Mouse (Mus musculus) liver, postnatal 0 days (tissue): ENCODE results near the gene Erich6b. TPM values are rescaled to one million over a fixed set of nuclear protein-coding genes. Genes with fewer than 3 reads are reported as not detected.

Experiments
- ATAC-seq: fragments of 200-750 bp; cut with Nextera tagmentation; 2 replicates; pipeline ENCODE4 v1.8.0; 2017; ENCODE audit warnings: mild to moderate bottlenecking, moderate library complexity
- DNase-seq: peaks from one replicate; pipeline ENCODE4 v3.0.0-alpha.2; 2016
- H3K27ac ChIP-seq: fragments of 300-500 bp; sonication (generic); 2 replicates; pipeline ENCODE4 v1.5.1; 2014; ENCODE audit warnings: antibody characterized with exemption, moderate library complexity, mild to moderate bottlenecking, low read depth
- H3K27me3 ChIP-seq: fragments of 300-500 bp; sonication (generic); 2 replicates; pipeline ENCODE4 v1.6.1; 2014; ENCODE audit warnings: low read length, control low read depth, mixed read lengths; ENCODE audit not compliant: insufficient read depth
- H3K36me3 ChIP-seq: fragments of 300-500 bp; sonication (generic); replicated peaks from 2 replicates; pipeline ENCODE4 v1.6.1; 2014; ENCODE audit warnings: mild to moderate bottlenecking, control low read depth, low read length, moderate library complexity, mixed read lengths; ENCODE audit not compliant: insufficient read depth
- H3K4me1 ChIP-seq: fragments of 300-500 bp; sonication (generic); 2 replicates; pipeline ENCODE4 v1.6.1; 2014; ENCODE audit warnings: antibody characterized with exemption, mild to moderate bottlenecking, control low read depth; ENCODE audit not compliant: insufficient read depth
- H3K4me2 ChIP-seq: fragments of 300-500 bp; sonication (generic); 2 replicates; pipeline ENCODE4 v1.6.1; 2014; ENCODE audit warnings: low read depth, mild to moderate bottlenecking, low read length, moderate library complexity, mixed read lengths
- H3K4me3 ChIP-seq: fragments of 300-500 bp; sonication (generic); 2 replicates; pipeline ENCODE4 v1.5.1; 2014; ENCODE audit warnings: low read depth, low read length
- H3K9ac ChIP-seq: fragments of 300-500 bp; sonication (generic); replicated peaks from 2 replicates; pipeline ENCODE4 v1.6.1; 2014; ENCODE audit warnings: mild to moderate bottlenecking, moderate library complexity
- H3K9me3 ChIP-seq: fragments of 300-500 bp; sonication (generic); 2 replicates; pipeline ENCODE4 v1.6.1; 2016; ENCODE audit warnings: mild to moderate bottlenecking, control low read depth, low read length, mixed read lengths
- CTCF ChIP-seq: sonication (generic); IDR thresholded peaks from 2 replicates; pipeline ENCODE4 v1.5.1; 2016; ENCODE audit warnings: antibody characterized with exemption, low read depth
- EP300 ChIP-seq: IDR thresholded peaks from 2 replicates; pipeline ENCODE4 v1.6.1; 2016; ENCODE audit warnings: antibody characterized with exemption, low read depth, mild to moderate bottlenecking
- WGBS: fragments of 180-500 bp; shearing (Covaris S2); extraction: QIAGEN DNeasy Blood & Tissue Kit; methylation state at CpG from one replicate; pipeline ENCODE4 v1.1.7; 2014; ENCODE audit not compliant: insufficient replicate concordance; 5-methylcytosine and 5-hydroxymethylcytosine counted together
- polyA plus RNA-seq: library from polyadenylated mRNA; unstranded; fragments of >200 nt; fragmentation: Nextera tagmentation; extraction: Ambion mirVana; gene quantifications from 2 replicates; pipeline ENCODE4 v1.2.1, GENCODE M21; 2015

The Erich6b gene
- polyA plus RNA-seq, 1 experiment from 2014 or later: not detected

- TF ChIP-seq CTCF: no peak
- no peak for TF ChIP-seq EP300
- 67% methylated on average over 20 of the region's 20 CpGs for WGBS
Observed at GRCm38 (mm10) chr14:75646968-75647829, 5.1 kb downstream of the Erich6b start.

GRCm38 (mm10) chr14:75660936-75661335 lies 18.9 kb downstream of the Erich6b start:
- no peak overlapping the region for H3K27ac ChIP-seq
- H3K36me3 ChIP-seq: no peaks in the 10 kb centered on the region
- H3K9me3 ChIP-seq: no peaks in the 10 kb centered on the region
- DNase-seq (no peak), ATAC-seq (no peak)
- 79% methylated on average over 6 of the region's 6 CpGs for WGBS
- H3K9ac ChIP-seq: no peak overlapping the region
- no peak overlapping the region for H3K4me2 ChIP-seq
- no peak overlapping the region for H3K4me3 ChIP-seq
- TF ChIP-seq EP300: no peak
- no peak for TF ChIP-seq CTCF
- H3K4me1 ChIP-seq: no peaks in the 10 kb centered on the region
- no peaks in the 10 kb centered on the region for H3K27me3 ChIP-seq

More at GRCm38 (mm10) chr14:75646968-75647829, 5.1 kb downstream of the Erich6b start:
- ATAC-seq (no peak), DNase-seq (no peak)
- Histone ChIP-seq H3K9me3 (no peaks in the 10 kb centered on the region), H3K4me2 (no peak overlapping the region), H3K27me3 (no peaks in the 10 kb centered on the region), H3K9ac (no peak overlapping the region), H3K4me1 (no peaks in the 10 kb centered on the region), H3K4me3 (no peak overlapping the region), H3K27ac (no peak overlapping the region), H3K36me3 (no peaks in the 10 kb centered on the region)

- no peak overlapping the region for H3K9ac ChIP-seq
- no peaks in the 10 kb centered on the region for H3K9me3 ChIP-seq
- H3K4me1 ChIP-seq: 0 out of 2 replicates have a peak, but pooled peaks cover 2% of the 10 kb centered on the region
- 76% methylated on average over 8 of the region's 8 CpGs for WGBS
- H3K4me3 ChIP-seq: no peak overlapping the region
- TF ChIP-seq CTCF: no peak
- no peaks in the 10 kb centered on the region for H3K27me3 ChIP-seq
- H3K4me2 ChIP-seq: no peak overlapping the region
- H3K36me3 ChIP-seq: no peaks in the 10 kb centered on the region
- DNase-seq (no peak), ATAC-seq (no peak)
- H3K27ac ChIP-seq: no peak overlapping the region
Observed at GRCm38 (mm10) chr14:75661548-75661947, 19.5 kb downstream of the Erich6b start.

GRCm38 (mm10) chr14:75665430-75666180 lies 23.5 kb downstream of the Erich6b start:
- Histone ChIP-seq H3K9me3 (no peaks in the 10 kb centered on the region), H3K27ac (no peak overlapping the region), H3K9ac (no peak overlapping the region), H3K36me3 (no peaks in the 10 kb centered on the region), H3K4me3 (no peak overlapping the region), H3K27me3 (no peaks in the 10 kb centered on the region), H3K4me2 (no peak overlapping the region), H3K4me1 (0 out of 2 replicates have a peak, but pooled peaks cover 2% of the 10 kb centered on the region)
- no peak for DNase-seq
- WGBS: 71% methylated on average over 2 of the region's 2 CpGs
- ATAC-seq: peak; percentile 51; the same call in 1 of the 2 replicates
- no peak for TF ChIP-seq CTCF

GRCm38 (mm10) chr14:75669085-75669645 lies 27.1 kb downstream of the Erich6b start:
- no peak for ATAC-seq
- H3K9ac ChIP-seq: no peak overlapping the region
- no peak for DNase-seq

GRCm38 (mm10) chr14:75676316-75676715 lies 34.3 kb downstream of the Erich6b start:
- WGBS: 51% methylated on average over 6 of the region's 6 CpGs

More at GRCm38 (mm10) chr14:75669085-75669645, 27.1 kb downstream of the Erich6b start:
- no peak overlapping the region for H3K4me3 ChIP-seq
- no peaks in the 10 kb centered on the region for H3K36me3 ChIP-seq
- no peaks in the 10 kb centered on the region for H3K27me3 ChIP-seq
- no peaks in the 10 kb centered on the region for H3K9me3 ChIP-seq
- no peak overlapping the region for H3K4me2 ChIP-seq
- H3K27ac ChIP-seq: no peak overlapping the region
- TF ChIP-seq EP300: no peak
- peak; percentile 37 for TF ChIP-seq CTCF
- WGBS: 55% methylated on average over 1 of the region's 1 CpGs
- 0 out of 2 replicates have a peak, but pooled peaks cover 2% of the 10 kb centered on the region for H3K4me1 ChIP-seq

More at GRCm38 (mm10) chr14:75676316-75676715, 34.3 kb downstream of the Erich6b start:
- Histone ChIP-seq H3K27me3 (no peaks in the 10 kb centered on the region), H3K9me3 (no peaks in the 10 kb centered on the region), H3K4me2 (no peak overlapping the region), H3K4me3 (no peak overlapping the region), H3K4me1 (no peaks in the 10 kb centered on the region), H3K27ac (no peak overlapping the region), H3K36me3 (no peaks in the 10 kb centered on the region), H3K9ac (no peak overlapping the region)
- DNase-seq (no peak), ATAC-seq (no peak)
- TF ChIP-seq CTCF: no peak
- TF ChIP-seq EP300: no peak
